Mouse (Mus musculus): Measurements from ENCODE around the gene Olfr332. TPM values are rescaled to one million over a fixed set of nuclear protein-coding genes. Genes with fewer than 3 reads are reported as not detected.

Gene Olfr332
- polyA plus RNA-seq, 1 experiment from 2014 or later = not detected

Other genes with a start within 250 kb of the Olfr332 start
- 0.06 TPM in 1 of 2 replicates, not detected in the other for gene 4930438A08Rik, start 217.8 kb downstream of the Olfr332 start, polyA plus RNA-seq (2016; fragmentation: Nextera tagmentation; extraction: Ambion mirVana)
- 27.7 and 29.7 TPM in 2 replicates for gene Zfp692, start 185.5 kb downstream of the Olfr332 start, polyA plus RNA-seq (2016; fragmentation: Nextera tagmentation; extraction: Ambion mirVana)
- gene Zfp672, start 162.2 kb downstream of the Olfr332 start, polyA plus RNA-seq (2016; fragmentation: Nextera tagmentation; extraction: Ambion mirVana) = 24.7 and 27.1 TPM in 2 replicates
- gene Sh3bp5l, start 161.8 kb downstream of the Olfr332 start, polyA plus RNA-seq (2016; fragmentation: Nextera tagmentation; extraction: Ambion mirVana) = 40.7 and 44.3 TPM in 2 replicates
- gene Lypd8, start 113.5 kb downstream of the Olfr332 start, polyA plus RNA-seq (2016; fragmentation: Nextera tagmentation; extraction: Ambion mirVana) = not detected in 2 replicates
- gene 1810065E05Rik, start 71.4 kb downstream of the Olfr332 start, polyA plus RNA-seq (2016; fragmentation: Nextera tagmentation; extraction: Ambion mirVana) = not detected in 2 replicates
- not detected in 2 replicates for gene Gm12253, start 60.0 kb downstream of the Olfr332 start, polyA plus RNA-seq (2016; fragmentation: Nextera tagmentation; extraction: Ambion mirVana)
- gene Lypd9, start 39.6 kb downstream of the Olfr332 start, polyA plus RNA-seq (2016; fragmentation: Nextera tagmentation; extraction: Ambion mirVana) = not detected in 2 replicates
- 0.10 TPM in 1 of 2 replicates, not detected in the other for gene Olfr30, start 30.3 kb downstream of the Olfr332 start, polyA plus RNA-seq (2016; fragmentation: Nextera tagmentation; extraction: Ambion mirVana)
- not detected in 2 replicates for gene Olfr331, start 10.0 kb upstream of the Olfr332 start, polyA plus RNA-seq (2016; fragmentation: Nextera tagmentation; extraction: Ambion mirVana)
- not detected in 2 replicates for gene Olfr330, start 42.3 kb upstream of the Olfr332 start, polyA plus RNA-seq (2016; fragmentation: Nextera tagmentation; extraction: Ambion mirVana)
- gene Olfr329-ps, start 53.9 kb upstream of the Olfr332 start, polyA plus RNA-seq (2016; fragmentation: Nextera tagmentation; extraction: Ambion mirVana) = not detected in 2 replicates
- 0.05 TPM in 2 replicates for gene Olfr328, start 63.1 kb upstream of the Olfr332 start, polyA plus RNA-seq (2016; fragmentation: Nextera tagmentation; extraction: Ambion mirVana)
- not detected in 2 replicates for gene Olfr224, start 78.0 kb upstream of the Olfr332 start, polyA plus RNA-seq (2016; fragmentation: Nextera tagmentation; extraction: Ambion mirVana)
- not detected in 2 replicates for gene Olfr325, start 85.2 kb upstream of the Olfr332 start, polyA plus RNA-seq (2016; fragmentation: Nextera tagmentation; extraction: Ambion mirVana)
- not detected in 2 replicates for gene Olfr324, start 102.6 kb upstream of the Olfr332 start, polyA plus RNA-seq (2016; fragmentation: Nextera tagmentation; extraction: Ambion mirVana)
- not detected in 2 replicates for gene 2210407C18Rik, start 123.5 kb upstream of the Olfr332 start, polyA plus RNA-seq (2016; fragmentation: Nextera tagmentation; extraction: Ambion mirVana)
- gene Olfr323, start 137.9 kb upstream of the Olfr332 start, polyA plus RNA-seq (2016; fragmentation: Nextera tagmentation; extraction: Ambion mirVana) = not detected in 2 replicates
- 0.54 and 0.62 TPM in 2 replicates for gene Trim58, start 147.9 kb upstream of the Olfr332 start, polyA plus RNA-seq (2016; fragmentation: Nextera tagmentation; extraction: Ambion mirVana)
- 0.05 TPM in 1 of 2 replicates, not detected in the other for gene Olfr322, start 166.2 kb upstream of the Olfr332 start, polyA plus RNA-seq (2016; fragmentation: Nextera tagmentation; extraction: Ambion mirVana)
- gene Olfr320, start 188.5 kb upstream of the Olfr332 start, polyA plus RNA-seq (2016; fragmentation: Nextera tagmentation; extraction: Ambion mirVana) = not detected in 2 replicates
- gene Olfr319, start 206.6 kb upstream of the Olfr332 start, polyA plus RNA-seq (2016; fragmentation: Nextera tagmentation; extraction: Ambion mirVana) = not detected in 2 replicates
- gene Olfr318, start 231.5 kb upstream of the Olfr332 start, polyA plus RNA-seq (2016; fragmentation: Nextera tagmentation; extraction: Ambion mirVana) = not detected in 2 replicates
- gene Olfr317, start 246.7 kb upstream of the Olfr332 start, polyA plus RNA-seq (2016; fragmentation: Nextera tagmentation; extraction: Ambion mirVana) = not detected in 2 replicates